Mouse (Mus musculus) forebrain, embryonic 10.5 days (tissue): ENCODE results near the gene Gdpgp1. TPM values are rescaled to one million over a fixed set of nuclear protein-coding genes. Genes with fewer than 3 reads are reported as not detected.

Source experiments
- DNase-seq: peaks from one replicate; pipeline ENCODE4 v3.0.0-alpha.2; 2017; ENCODE audit warnings: low spot score; ENCODE audit errors: extremely low spot score
- H3K27ac ChIP-seq: fragments of 300-500 bp; sonication (generic); 2 replicates; pipeline ENCODE4 v1.5.1; 2016; ENCODE audit warnings: mild to moderate bottlenecking
- H3K27me3 ChIP-seq: fragments of 300-500 bp; sonication (generic); 2 replicates; pipeline ENCODE4 v1.6.1; 2016; ENCODE audit warnings: mild to moderate bottlenecking; ENCODE audit not compliant: poor library complexity, severe bottlenecking
- H3K36me3 ChIP-seq: fragments of 300-500 bp; sonication (generic); replicated peaks from 2 replicates; pipeline ENCODE4 v1.6.1; 2016; ENCODE audit warnings: mild to moderate bottlenecking, moderate library complexity
- H3K4me1 ChIP-seq: fragments of 300-500 bp; sonication (generic); 2 replicates; pipeline ENCODE4 v1.6.1; 2016
- H3K4me3 ChIP-seq: fragments of 300-500 bp; sonication (generic); 2 replicates; pipeline ENCODE4 v1.5.1; 2016; ENCODE audit warnings: mild to moderate bottlenecking, moderate library complexity
- H3K9me3 ChIP-seq: fragments of 300-500 bp; sonication (generic); 2 replicates; pipeline ENCODE4 v1.6.1; 2016; ENCODE audit warnings: mild to moderate bottlenecking, moderate library complexity
- WGBS: fragments of 180-500 bp; shearing (Covaris S2); methylation state at CpG from one replicate; pipeline ENCODE4 v1.1.7; 2016; 5-methylcytosine and 5-hydroxymethylcytosine counted together
- polyA plus RNA-seq: library from polyadenylated mRNA; unstranded; fragments of >200 nt; fragmentation: Nextera tagmentation; extraction: Ambion mirVana; gene quantifications from 2 replicates; pipeline ENCODE4 v1.2.1, GENCODE M21; 2016

The Gdpgp1 gene
- polyA plus RNA-seq, 1 experiment from 2014 or later = 6.3 TPM

GRCm38 (mm10) chr7:80246148-80246721, 13.6 kb downstream of the Gdpgp1 start, which contains the start of gene Ttll13:
Gene Ttll13 (plus strand): TSS chr7:80246376.
- H3K4me3 ChIP-seq = peak within 1 kb of the TSS; percentile 60
- WGBS = under 1% methylated on average over 48 of the region's 48 CpGs
- peak within 1 kb of the TSS; percentile 88 for H3K27ac ChIP-seq
- no peaks in the 10 kb centered on the region for H3K27me3 ChIP-seq
- H3K4me1 ChIP-seq = peaks cover 14% of the 10 kb centered on the region; the same call in 1 of the 2 replicates
- no peaks in the 10 kb centered on the region for H3K9me3 ChIP-seq
- peaks cover 3% of the 10 kb centered on the region; the same call in 1 of the 2 replicates for H3K36me3 ChIP-seq
- peak; percentile 96 for DNase-seq

GRCm38 (mm10) chr7:80246859-80247258, 14.2 kb downstream of the Gdpgp1 start:
- Histone ChIP-seq H3K4me3 (peak overlapping the region; percentile 60), H3K9me3 (no peaks in the 10 kb centered on the region), H3K27ac (peak overlapping the region; percentile 88; the same call in 1 of the 2 replicates), H3K4me1 (peaks cover 14% of the 10 kb centered on the region; the same call in 1 of the 2 replicates), H3K27me3 (no peaks in the 10 kb centered on the region), H3K36me3 (no peaks in the 10 kb centered on the region)
- WGBS = 72% methylated on average over 7 of the region's 7 CpGs
- no peak for DNase-seq

- WGBS = 81% methylated on average over 7 of the region's 7 CpGs
- H3K4me1 ChIP-seq = 0 out of 2 replicates have a peak, but pooled peaks cover 6% of the 10 kb centered on the region
- H3K27me3 ChIP-seq = peaks cover 14% of the 10 kb centered on the region
- DNase-seq = no peak
- H3K27ac ChIP-seq = no peak overlapping the region
- no peaks in the 10 kb centered on the region for H3K9me3 ChIP-seq
- H3K4me3 ChIP-seq = no peak overlapping the region
- H3K36me3 ChIP-seq = no peaks in the 10 kb centered on the region
Measured at GRCm38 (mm10) chr7:80252437-80252836, 19.8 kb downstream of the Gdpgp1 start.

GRCm38 (mm10) chr7:80252886-80253285, 20.2 kb downstream of the Gdpgp1 start:
- no peak for DNase-seq
- H3K4me3 ChIP-seq = no peak overlapping the region
- H3K4me1 ChIP-seq = 0 out of 2 replicates have a peak, but pooled peaks cover 6% of the 10 kb centered on the region
- no peaks in the 10 kb centered on the region for H3K36me3 ChIP-seq
- no peaks in the 10 kb centered on the region for H3K9me3 ChIP-seq
- H3K27ac ChIP-seq = no peak overlapping the region
- peaks cover 18% of the 10 kb centered on the region for H3K27me3 ChIP-seq
- WGBS = 84% methylated on average over 11 of the region's 11 CpGs

GRCm38 (mm10) chr7:80255981-80256380, 23.3 kb downstream of the Gdpgp1 start:
- peaks cover 7% of the 10 kb centered on the region for H3K4me1 ChIP-seq
- 84% methylated on average over 2 of the region's 2 CpGs for WGBS

GRCm38 (mm10) chr7:80257706-80258105, 25.0 kb downstream of the Gdpgp1 start:
- Histone ChIP-seq H3K36me3 (0 out of 2 replicates have a peak, but pooled peaks cover 2% of the 10 kb centered on the region), H3K27ac (no peak overlapping the region), H3K4me1 (peaks cover 18% of the 10 kb centered on the region), H3K9me3 (no peaks in the 10 kb centered on the region), H3K27me3 (peaks cover 40% of the 10 kb centered on the region), H3K4me3 (no peak overlapping the region)
- no peak for DNase-seq
- WGBS = 68% methylated on average over 2 of the region's 2 CpGs

More at GRCm38 (mm10) chr7:80255981-80256380, 23.3 kb downstream of the Gdpgp1 start:
- Histone ChIP-seq H3K4me3 (no peak overlapping the region), H3K9me3 (no peaks in the 10 kb centered on the region), H3K27ac (no peak overlapping the region), H3K36me3 (no peaks in the 10 kb centered on the region), H3K27me3 (peaks cover 40% of the 10 kb centered on the region)
- DNase-seq = no peak

GRCm38 (mm10) chr7:80260625-80261371, 28.1 kb downstream of the Gdpgp1 start, which contains the start of gene Ngrn:
Gene Ngrn (plus strand): TSS chr7:80261215.
- Histone ChIP-seq H3K4me1 (peaks cover 18% of the 10 kb centered on the region), H3K9me3 (no peaks in the 10 kb centered on the region), H3K36me3 (peaks cover 31% of the 10 kb centered on the region), H3K27ac (peak within 1 kb of the TSS; percentile 90), H3K4me3 (peak within 1 kb of the TSS; percentile 96), H3K27me3 (peaks cover 34% of the 10 kb centered on the region)
- DNase-seq = peak; percentile 90
- WGBS = 27% methylated on average over 40 of the region's 40 CpGs

- Histone ChIP-seq H3K36me3 (peaks cover 38% of the 10 kb centered on the region), H3K27ac (peak overlapping the region; percentile 90), H3K9me3 (no peaks in the 10 kb centered on the region), H3K27me3 (peaks cover 33% of the 10 kb centered on the region), H3K4me3 (peak overlapping the region; percentile 96), H3K4me1 (peaks cover 18% of the 10 kb centered on the region)
- 2% methylated on average over 32 of the region's 32 CpGs for WGBS
- DNase-seq = no peak
Measured at GRCm38 (mm10) chr7:80261372-80261990, 28.8 kb downstream of the Gdpgp1 start.

GRCm38 (mm10) chr7:80264606-80265005, 31.9 kb downstream of the Gdpgp1 start:
- Histone ChIP-seq H3K36me3 (peaks cover 48% of the 10 kb centered on the region), H3K4me3 (no peak overlapping the region), H3K27me3 (peaks cover 5% of the 10 kb centered on the region), H3K9me3 (no peaks in the 10 kb centered on the region), H3K4me1 (peaks cover 29% of the 10 kb centered on the region), H3K27ac (no peak overlapping the region)
- 93% methylated on average over 12 of the region's 12 CpGs for WGBS
- DNase-seq = no peak

GRCm38 (mm10) chr7:80267764-80268163, 35.1 kb downstream of the Gdpgp1 start:
- peaks cover 27% of the 10 kb centered on the region for H3K4me1 ChIP-seq
- H3K36me3 ChIP-seq = peaks cover 55% of the 10 kb centered on the region
- DNase-seq = no peak
- no peaks in the 10 kb centered on the region for H3K27me3 ChIP-seq
- H3K9me3 ChIP-seq = no peaks in the 10 kb centered on the region
- WGBS = 62% methylated on average over 1 of the region's 1 CpGs
- H3K4me3 ChIP-seq = no peak overlapping the region
- no peak overlapping the region for H3K27ac ChIP-seq

GRCm38 (mm10) chr7:80268897-80269750, 36.5 kb downstream of the Gdpgp1 start, which contains the start of gene Vps33b:
Gene Vps33b (plus strand): TSS chr7:80269649.
- peak within 1 kb of the TSS; percentile 93 for H3K4me3 ChIP-seq
- peaks cover 8% of the 10 kb centered on the region for H3K9me3 ChIP-seq
- H3K27ac ChIP-seq = peak within 1 kb of the TSS; percentile 86
- peak; percentile 95 for DNase-seq
- no peaks in the 10 kb centered on the region for H3K27me3 ChIP-seq
- 4% methylated on average over 21 of the region's 21 CpGs for WGBS
- H3K4me1 ChIP-seq = peaks cover 27% of the 10 kb centered on the region
- peaks cover 57% of the 10 kb centered on the region for H3K36me3 ChIP-seq

GRCm38 (mm10) chr7:80269751-80270255, 37.1 kb downstream of the Gdpgp1 start:
- Histone ChIP-seq H3K4me3 (peak overlapping the region; percentile 93), H3K4me1 (peaks cover 27% of the 10 kb centered on the region), H3K36me3 (peaks cover 57% of the 10 kb centered on the region), H3K27ac (peak overlapping the region; percentile 86), H3K9me3 (peaks cover 14% of the 10 kb centered on the region), H3K27me3 (no peaks in the 10 kb centered on the region)
- under 1% methylated on average over 23 of the region's 23 CpGs for WGBS
- no peak for DNase-seq
